Mouse (Mus musculus) erythroblast, embryonic 14.5 days (primary cell): ENCODE data around the gene Myf6.

ENCODE experiments used
- GATA1 ChIP-seq: IDR thresholded peaks from 2 replicates; pipeline ENCODE4 v1.6.1; 2012; ENCODE audit warnings: low read length, inconsistent platforms, mixed read lengths
- TAL1 ChIP-seq: IDR thresholded peaks from 3 replicates; pipeline ENCODE4 v1.6.1; 2012; ENCODE audit warnings: low read length, inconsistent platforms, mixed read lengths

DNA sequence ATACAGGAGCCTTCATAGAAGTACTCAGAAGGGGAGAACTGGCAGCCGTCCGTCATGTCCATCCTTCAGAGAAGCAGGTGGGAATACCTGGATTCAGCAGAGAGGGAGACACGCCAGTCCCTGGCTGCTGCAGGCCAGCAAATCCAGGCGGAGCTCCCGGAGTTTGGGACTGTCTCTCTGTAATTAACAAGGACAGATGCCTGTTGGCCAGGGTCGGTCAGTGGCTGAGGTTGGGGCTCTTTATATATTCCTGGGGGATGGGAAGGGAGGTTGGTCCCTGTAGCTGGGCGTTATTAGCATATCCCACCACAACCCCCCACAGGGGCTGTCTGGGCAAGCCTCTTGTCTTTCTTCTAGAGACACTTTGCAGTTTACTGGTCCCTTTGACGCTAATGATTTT, 8.7 kb downstream of the Myf6 start, which contains the start of gene Myf5:
- TF ChIP-seq TAL1 (no peak), GATA1 (no peak)
